Mouse (Mus musculus) heart, postnatal 25 days (tissue): ENCODE data around the gene St5. TPM values are rescaled to one million over a fixed set of nuclear protein-coding genes. Genes with fewer than 3 reads are reported as not detected.

Experiments
- DNase-seq: peaks from one replicate; pipeline ENCODE4 v3.0.0; 2022; ENCODE audit warnings: low spot score
- intact Hi-C: fragments of 180-260 bp; cut with DNase I; formaldehyde crosslinking; loops from one replicate; pipeline ENCODE4 v1.15.1; 2025
- total RNA-seq, 2 experiments: library from RNA; stranded (reverse); gene quantifications; 2 replicates each; pipeline ENCODE4 v1.2.3; 2021

Gene St5
- total RNA-seq, 2 experiments from 2014 or later, result 28.0 to 30.2 TPM

DNA sequence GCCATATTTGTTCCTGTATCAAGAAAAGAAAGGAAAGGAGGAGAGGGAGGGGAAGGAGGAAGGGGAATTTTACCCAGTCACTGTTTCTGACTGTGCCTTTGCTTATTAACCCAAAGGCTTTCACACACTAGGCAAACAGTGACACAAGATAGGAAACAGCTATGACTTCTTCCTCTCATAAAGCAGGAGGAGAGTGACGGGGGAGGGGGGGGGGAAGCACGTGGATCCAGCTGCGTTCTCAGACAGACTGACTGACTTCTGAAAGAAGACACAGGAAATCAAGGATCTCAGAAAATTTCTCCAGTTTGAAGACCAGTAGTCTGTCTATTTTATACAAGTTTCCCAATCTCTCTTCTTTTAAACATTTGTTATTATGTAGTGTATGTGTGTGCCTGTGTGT, 56.8 kb downstream of the St5 start:
- DNase-seq, result no peak
- intact Hi-C loops, result no loop called here

DNA sequence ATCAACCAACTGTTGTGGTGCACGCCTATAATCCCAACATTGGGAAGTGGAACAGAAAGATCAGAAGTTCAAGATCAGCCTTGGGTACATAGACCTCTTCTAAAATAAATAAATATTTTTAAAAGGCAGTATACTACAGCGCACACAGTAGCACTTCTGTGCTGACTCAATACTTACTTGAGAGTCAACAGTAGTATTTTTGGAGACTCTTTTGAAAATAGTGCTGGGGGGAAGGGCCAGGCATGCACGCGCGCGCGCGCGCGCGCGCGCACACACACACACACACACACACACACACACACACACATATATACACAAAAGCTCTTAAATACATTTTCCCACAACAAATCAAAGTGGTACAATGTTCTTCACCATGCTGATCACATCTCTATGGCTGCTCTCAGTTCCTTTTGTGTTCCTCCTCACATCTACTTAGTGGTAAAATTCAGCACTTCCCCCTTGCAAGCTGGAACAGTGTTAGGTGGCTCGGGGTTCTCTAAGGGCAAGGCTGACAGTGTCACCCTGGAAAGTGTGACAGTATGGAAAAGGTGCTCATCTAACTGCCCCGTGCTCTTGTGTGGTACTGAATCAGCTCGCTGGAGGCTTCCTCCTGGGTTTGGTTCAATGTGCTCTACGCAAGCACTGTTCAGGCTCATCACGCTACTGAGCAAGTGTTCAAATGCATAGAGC, 60.0 kb downstream of the St5 start:
- DNase-seq, result no peak
- intact Hi-C loops, result no loop called here

DNA sequence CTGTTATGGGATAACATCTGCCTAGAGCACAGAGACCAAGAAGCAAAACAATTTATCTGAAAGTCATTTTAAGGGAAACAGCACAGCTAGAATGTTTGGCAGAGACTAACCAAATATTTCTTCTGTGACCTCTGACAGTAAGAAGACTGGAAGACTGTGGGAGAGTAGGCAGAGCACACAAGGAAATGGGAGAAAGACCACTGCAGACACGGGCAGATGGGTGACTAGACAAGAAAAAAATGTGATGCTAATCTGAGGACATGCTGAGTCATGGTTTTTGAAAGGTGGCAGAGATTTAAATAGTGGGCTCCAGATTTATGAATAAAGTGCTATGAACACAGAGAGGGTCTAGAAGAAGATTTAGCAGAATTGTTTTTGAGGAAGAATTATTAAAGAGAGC, 61.4 kb downstream of the St5 start:
- no peak for DNase-seq
- intact Hi-C loops, result no loop called here

DNA sequence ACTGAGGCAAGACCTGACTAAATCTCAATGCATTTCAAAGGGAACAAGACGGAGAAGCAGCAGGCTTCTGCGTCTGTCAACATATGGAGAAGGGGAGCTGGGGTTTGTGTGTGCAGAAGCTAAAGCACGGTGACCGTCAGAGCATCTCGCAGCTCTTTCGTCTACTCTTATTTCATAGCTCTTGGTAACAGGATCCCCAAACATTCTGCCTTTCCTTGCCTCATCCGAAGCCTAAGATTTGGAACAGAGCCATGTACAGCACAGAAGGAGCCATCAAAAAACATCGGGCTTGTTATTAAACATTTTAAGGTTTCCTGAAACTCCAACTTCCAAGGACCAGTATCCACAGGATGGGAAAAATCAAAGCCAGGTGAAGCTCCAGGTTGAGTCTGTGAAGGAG, 62.3 kb downstream of the St5 start:
- intact Hi-C loops, result no loop called here
- DNase-seq, result no peak

DNA sequence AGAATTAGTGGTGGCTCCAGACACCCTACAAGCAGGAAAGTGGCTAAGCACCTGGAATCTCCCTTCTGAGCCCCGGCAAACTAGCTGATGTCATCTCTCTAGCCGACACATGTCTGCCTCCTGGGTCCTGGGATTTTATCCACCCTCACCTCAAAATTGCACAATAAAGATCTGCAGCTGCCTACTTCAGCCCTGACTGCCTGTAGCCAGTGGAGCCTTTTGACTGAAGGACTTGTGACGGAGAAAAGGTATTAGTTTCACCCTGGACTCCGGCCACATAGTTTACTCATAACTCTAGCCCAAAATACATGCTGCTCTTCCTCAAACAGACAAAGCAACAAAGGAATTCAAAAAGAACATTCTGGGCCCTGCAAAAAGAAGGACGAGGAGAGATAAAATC, 66.0 kb downstream of the St5 start:
- intact Hi-C loops, result no loop called here
- DNase-seq, result no peak

DNA sequence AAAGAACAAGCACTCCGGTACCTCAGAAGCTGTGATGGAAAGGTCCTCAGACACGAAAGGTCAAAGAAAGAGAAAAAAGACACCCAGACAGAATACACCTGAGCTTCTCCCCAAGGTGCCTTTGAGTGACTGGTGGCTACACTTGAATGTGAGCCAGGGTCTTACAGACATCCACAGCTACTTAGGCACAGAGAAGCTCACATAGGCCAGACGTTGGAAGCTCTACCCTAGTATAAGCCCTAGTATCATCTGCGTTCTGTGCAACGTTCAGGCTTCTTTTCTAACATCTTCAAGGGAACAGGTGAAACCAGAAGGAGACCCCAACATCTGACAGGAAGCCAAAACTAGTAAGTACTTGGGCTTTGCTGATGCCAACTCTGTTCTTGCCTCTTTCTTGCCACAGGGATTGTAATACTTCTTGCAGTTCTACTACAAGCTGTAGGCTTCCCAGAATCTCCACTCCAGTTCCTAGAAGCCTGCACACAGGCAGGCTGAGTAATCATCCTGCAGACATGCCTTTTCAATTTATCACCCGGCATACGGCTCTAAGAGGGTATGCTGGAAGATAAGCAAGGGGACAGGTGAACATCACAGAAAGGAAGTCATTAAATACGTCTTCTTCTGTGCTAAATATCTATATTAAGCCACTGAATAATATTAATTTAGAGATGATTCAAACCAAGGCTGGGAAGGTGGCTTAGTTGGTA, 67.2 kb downstream of the St5 start:
- intact Hi-C loops, result no loop called here
- DNase-seq, result no peak

DNA sequence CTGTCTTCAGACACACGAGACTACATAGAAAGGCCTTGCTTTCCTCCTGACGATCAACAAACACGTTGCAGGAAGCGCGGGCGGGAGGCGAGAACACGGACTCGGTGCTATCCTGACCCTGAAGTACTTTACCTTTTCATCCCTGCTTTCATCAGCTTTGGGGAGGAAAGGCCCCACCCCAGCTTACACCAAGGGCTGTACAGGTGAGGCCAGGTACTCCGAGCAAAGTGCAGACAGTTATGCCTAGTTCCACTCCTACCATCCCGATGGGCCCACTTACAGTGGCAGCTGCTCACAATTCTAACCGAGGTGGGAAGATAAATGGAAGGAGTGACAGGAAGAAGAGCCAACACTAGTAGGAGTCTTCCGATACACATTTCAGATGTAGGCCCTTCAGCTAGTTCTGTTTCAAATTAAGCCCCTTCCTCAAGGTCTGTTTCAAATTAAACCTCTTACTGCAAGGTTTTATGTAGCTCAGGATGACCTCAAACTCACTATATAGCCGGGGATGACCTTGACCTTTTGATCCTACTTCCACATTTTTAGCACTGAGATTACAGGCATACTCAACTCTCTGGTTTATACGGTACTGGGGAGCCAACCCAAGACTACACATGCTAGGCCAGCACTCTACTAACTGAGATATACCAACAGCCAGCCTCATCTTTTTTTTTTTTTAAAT, 69.9 kb downstream of the St5 start:
- intact Hi-C loops, result no loop called here
- no peak for DNase-seq

DNA sequence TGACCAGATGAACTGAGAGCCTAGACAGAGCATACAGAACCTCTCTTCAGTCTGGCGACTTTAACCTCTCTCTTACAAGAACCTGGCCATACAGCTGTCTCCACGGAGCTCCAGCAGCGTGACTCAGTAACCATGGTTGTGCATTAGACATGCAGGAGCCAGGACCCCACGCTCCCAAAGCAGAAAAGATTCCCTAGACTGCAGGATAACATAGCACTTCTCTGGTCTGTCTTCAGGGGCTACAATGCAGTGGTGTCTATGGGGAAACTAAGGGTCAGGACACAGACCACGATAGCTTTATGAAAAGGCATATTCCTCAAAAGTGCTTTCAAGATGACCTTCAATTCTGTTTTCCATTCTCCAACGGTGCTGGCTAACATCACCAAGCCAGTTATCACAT, 72.1 kb downstream of the St5 start:
- DNase-seq, result no peak
- intact Hi-C loops, result no loop called here

DNA sequence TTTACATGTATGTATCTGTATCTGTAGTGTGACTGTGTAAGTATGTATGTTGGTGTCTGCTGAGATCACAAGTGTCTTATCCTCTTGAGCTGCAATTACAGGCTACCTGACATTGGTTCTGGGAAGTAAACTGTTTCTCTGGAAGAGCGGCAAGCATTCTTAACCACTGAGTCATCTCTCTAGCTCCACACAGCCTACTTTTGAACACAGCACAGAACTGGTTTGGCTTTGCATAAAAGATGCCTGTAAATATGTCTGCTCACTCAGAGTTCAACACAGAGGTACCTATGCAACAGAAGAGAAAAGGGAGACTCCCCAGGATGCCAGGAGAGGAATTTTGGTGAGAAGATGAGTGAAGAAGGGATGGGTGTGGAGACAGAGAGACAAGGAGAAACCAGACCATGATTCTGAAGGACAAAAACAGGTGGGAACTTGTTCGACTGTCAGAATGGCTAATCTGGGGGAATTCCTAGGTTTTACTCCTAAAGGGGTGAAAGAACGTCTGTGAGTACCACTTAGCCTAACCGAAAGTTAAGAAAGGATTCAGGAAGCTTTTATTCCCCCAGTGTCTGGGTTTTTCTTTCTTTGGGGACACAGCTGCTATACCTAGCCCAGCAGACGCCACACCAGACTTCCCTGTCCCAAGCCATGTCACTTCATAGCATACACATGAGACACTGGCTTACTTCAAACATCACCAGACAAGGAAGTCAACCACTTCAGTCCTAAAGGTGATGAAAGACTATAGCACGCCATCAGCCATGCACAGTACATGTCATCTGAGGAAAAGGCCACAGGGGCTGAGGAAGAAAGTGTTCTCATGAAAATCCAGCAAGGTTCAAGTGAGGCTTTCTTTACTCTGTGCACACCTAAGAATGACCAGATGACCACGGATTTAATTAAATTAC, 73.3 kb downstream of the St5 start:
- no peak for DNase-seq
- intact Hi-C loops, result loop anchor here (5.0 kb wide), 1 partner anchor 42 kb away; no protein-coding TSS in a partner anchor

DNA sequence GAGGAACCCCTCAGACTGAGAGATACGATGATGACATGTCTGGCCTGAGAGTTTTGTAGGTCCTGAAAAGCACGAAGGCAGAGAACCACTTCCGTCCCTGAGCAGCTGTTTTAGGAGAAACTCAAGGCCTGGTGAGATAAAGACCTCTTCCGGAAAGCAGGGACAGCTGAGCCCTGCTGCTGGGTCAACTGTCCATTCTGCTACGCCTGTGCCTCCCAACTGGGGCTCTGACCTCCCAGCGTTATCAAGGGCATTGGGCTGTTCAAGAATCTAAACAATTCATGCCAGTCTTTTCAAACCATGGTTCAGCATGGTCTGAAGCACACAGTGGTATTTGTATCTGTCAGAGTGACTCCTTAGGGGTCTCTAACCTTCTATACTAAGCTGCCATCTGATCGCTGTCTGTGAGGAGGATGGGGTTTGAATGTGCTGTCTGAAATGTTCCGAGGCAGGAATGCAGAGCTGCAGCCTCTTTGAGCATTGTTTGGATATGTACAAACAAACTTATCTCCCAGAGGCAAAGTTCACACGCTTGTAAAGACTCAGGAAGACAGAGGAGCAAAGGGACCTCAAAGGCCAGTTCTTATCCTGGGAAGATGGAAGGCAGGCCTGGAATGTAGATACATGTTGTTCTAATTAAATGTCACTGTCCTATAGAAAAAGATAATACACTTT, 74.3 kb downstream of the St5 start:
- no peak for DNase-seq
- intact Hi-C loops, result loop anchor here (5.0 kb wide), 1 partner anchor 43 kb away; no protein-coding TSS in a partner anchor

DNA sequence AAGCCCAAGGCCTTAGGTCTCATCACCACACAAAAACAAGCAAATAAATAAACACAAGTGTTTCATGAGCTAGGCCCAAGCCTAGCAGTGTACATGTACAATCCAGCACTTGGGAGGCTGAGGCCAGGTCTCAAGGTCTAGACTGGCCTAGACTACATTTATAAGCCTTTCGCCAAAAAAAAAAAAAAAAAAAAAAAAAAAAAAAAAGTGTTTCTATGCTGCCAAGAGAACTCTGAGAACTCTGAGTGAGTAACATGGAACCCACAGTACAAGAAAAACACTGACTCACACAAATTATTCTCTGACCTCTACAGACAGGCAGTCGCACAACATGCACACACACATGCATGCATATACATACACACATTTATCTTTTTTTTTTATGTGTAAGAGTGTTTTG, 75.6 kb downstream of the St5 start:
- intact Hi-C loops, result loop anchor here (5.0 kb wide), 1 partner anchor 44 kb away; no protein-coding TSS in a partner anchor
- no peak for DNase-seq

DNA sequence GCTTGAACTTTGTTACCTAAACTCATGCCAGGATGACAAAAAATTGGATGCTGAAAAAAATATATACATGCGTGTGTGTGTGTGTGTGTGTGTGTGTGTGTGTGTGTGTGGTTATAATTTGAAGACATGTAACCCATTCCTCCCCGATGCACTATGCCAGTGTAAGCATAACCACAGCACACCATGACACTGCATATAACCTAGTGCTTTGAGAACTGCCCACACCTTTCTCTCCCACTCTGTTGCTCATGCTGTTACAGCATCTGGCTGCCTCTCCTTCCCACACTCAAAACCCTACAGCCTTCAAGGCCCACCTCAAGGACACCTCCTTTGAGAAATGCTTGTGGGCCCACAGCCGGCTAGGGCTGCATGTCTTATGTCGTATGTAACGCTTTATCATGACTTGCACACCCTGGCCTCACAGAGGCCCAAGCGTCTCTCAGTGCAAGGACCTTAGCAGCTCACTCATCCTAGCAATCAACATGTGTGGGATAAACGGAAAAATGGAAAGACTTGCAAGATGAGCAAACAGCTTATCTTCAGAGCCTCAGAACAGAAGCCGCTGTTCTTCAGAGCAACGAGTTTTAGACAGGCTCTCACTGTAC, 81.1 kb downstream of the St5 start:
- DNase-seq, result no peak
- intact Hi-C loops, result no loop called here

DNA sequence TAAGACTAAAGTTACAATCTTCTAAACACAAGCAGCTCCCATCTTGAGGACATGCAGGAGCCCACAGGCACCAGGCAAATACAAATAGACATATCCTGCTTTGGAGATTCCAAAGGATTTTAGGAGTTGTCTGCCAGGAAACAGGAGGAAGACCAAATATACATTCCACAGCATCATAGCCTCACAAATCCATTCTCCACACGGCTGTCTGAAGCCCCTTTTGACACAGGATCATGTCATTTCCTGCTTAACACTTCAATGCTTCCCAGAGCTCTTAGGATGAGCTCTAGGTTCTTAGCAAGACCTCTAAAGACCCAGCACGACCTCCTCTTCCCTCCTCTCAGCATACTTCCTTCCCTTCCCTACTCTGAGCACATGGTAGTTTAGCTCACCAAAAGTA, 82.4 kb downstream of the St5 start:
- intact Hi-C loops, result no loop called here

DNA sequence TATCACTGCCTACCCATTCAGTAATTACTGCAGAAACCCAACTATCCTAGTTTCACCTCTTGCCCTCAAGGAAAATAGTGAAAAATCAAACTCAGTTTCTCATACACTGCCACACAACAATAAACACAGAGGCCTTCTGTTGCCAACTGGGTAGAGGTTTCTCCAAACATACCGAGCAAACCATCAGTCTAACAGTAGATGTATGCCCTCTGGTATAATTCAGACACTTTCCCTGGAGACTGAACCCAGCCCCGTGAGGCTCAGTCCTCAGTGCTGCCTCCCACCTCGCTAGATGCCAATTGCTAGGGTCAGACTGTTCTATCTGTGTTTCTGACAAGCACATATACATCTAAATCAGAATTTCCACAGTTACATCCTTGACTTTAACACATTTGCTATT, 83.1 kb downstream of the St5 start:
- intact Hi-C loops, result no loop called here
- no peak for DNase-seq

More for the DNA sequence above, 82.4 kb downstream of the St5 start:
- DNase-seq, result no peak

DNA sequence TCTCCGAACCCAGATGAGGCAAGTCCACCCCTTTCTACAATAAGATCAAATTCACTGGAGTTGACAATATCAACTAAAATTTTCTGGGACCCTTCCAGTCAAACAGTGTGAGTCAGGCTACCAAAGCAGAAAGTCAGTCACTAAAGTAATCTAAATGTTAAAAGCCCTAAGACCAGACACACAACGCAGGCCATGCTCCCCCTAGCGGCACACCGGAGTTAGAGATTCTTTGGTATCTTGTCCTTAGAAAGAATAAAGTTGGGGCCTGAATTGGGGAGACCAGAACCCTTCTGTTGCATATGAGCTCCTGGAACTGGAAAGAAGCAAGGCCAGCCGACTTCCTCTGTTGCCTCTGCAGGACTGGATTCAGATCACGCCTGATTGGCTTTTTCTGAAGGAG, 84.7 kb downstream of the St5 start:
- intact Hi-C loops, result loop anchor here (1.0 to 5.0 kb wide), 2 partner anchors 56 to 90 kb away; no protein-coding TSS in a partner anchor
- DNase-seq, result peak; percentile 26

DNA sequence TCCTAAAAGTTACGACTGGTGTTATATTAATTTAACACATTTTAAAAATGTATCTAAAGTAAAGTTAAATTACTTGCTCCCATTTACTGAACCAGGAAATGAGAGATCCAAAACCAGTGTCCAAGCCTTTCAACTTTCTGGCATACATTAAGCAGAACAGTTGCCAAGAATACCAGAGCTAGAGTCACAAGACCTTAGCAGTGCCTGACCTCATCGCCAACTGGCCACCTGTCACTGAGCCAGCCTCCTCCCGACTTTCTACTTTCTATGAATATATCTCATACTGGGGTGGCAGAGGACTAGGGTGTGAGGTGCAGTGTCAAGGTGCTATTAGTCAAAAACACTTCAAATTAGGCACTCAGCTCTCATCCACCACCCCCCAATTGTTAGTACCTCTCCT, 85.6 kb downstream of the St5 start:
- intact Hi-C loops, result loop anchor here (1.0 to 5.0 kb wide), 2 partner anchors 56 to 90 kb away; no protein-coding TSS in a partner anchor
- DNase-seq, result peak; percentile 19

DNA sequence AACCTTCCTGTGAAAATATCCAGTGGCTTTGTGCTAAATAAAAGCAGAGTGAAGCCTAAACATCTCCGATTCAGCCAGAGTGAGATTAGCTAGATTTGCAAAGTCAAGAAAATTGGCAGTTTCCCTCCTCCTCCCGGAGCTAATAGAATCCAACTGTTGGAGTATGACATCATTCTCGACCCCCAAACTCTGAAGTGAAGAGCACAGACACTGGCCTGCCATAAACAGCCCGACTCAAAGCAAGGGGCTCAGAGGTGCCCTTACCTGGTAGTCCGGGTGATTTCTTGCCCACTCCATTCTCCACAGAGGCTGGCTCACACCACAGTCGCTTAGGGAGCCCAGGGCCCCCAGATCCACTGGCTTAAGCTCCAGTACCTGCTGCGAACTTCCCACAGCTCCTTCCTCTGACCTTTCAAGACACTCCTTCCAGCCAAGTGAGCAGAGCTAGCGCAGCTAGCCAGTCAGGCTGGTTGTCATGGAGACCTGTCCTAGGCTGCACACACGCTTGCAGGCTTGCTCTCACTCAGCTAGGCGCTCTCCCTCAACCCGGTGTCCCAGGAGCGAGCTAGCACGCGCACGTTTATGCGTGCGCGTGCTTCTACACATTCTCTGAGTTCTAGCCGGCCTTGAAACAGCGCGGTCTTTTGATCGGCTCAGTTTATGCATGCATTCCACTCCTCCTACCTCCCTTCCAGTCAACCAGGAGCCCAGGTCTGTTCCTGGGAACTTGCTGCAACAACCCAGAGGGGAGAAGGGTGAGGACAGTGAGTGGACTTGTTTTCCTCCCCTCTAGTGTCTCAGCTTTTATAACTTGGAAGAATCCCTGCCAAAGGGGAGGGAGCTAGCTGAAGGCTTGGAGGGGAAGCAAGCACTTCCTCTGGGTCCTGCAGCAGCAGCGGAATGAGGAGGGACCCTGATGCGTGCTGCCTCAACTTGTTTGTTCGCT, 87.1 kb downstream of the St5 start:
- intact Hi-C loops, result loop anchor here (5.0 kb wide), 1 partner anchor 54 kb away; no protein-coding TSS in a partner anchor

DNA sequence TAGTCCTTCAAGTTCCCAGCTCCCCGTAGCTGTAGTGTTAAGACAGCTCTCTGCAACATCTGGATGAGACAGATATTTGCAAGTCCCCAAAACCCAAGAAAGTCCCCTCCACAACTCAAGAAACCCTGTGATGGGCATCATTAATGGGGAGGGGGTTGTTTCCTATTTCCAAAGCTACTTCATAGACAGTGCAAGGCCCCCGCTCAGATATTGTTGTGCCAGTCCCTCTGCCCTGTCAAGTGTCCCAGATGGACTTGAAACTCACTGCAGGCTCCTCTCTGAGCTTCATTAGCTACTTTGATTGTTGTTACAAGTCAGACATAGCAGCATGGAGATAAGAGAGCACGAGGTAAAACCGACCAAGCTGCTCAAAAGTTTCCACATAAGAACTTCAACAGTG, 87.8 kb downstream of the St5 start:
- DNase-seq, result no peak
- intact Hi-C loops, result loop anchor here (5.0 kb wide), 1 partner anchor 53 kb away; no protein-coding TSS in a partner anchor

More for the DNA sequence above, 87.1 kb downstream of the St5 start:
- DNase-seq, result peak; percentile 67
